Mouse (Mus musculus): Measurements from ENCODE around the gene Slc25a17. TPM values are rescaled to one million over a fixed set of nuclear protein-coding genes. Genes with fewer than 3 reads are reported as not detected.
A peak's percentile ranks its signal among the peaks of the same experiment; 100 is the strongest.

Slc25a17 gene
- total and polyA plus RNA-seq, 2 experiments from 2014 or later, result 77.4 to 121 TPM

- TF ChIP-seq CTCF (IDR thresholded peaks at IDR 0.05), result no peak
- Histone ChIP-seq H3K27ac (ENCODE audit: low read depth, low read length) (no peak overlapping the region), H3K27me3 (ENCODE audit: insufficient read depth, low read length) (no peaks in the 10 kb centered on the region), H3K4me3 (ENCODE audit: low read depth, low read length) (no peak overlapping the region), H3K4me2 (ENCODE audit: low read depth, low read length, poor library complexity, severe bottlenecking) (no peak overlapping the region), H3K36me3 (ENCODE audit: insufficient read depth, low read length) (peaks cover 27% of the 10 kb centered on the region), H3K4me1 (ENCODE audit: insufficient read depth, low read length) (no peaks in the 10 kb centered on the region), H3K9ac (replicated peaks; ENCODE audit: low read length, poor library complexity, severe bottlenecking) (no peak overlapping the region), H3K9me3 (ENCODE audit: low read length) (no peaks in the 10 kb centered on the region)
- DNase-seq (ENCODE audit: low spot score), result no peak
- no peak for ATAC-seq (ENCODE audit: low FRiP score)
- whole genome bisulfite sequencing, result 91% methylated on average over 9 of the region's 9 CpGs
Measured at GRCm38 (mm10) chr15:81319462-81319861, 41.1 kb downstream of the Slc25a17 start.

- H3K4me2 ChIP-seq (ENCODE audit: low read depth, low read length, poor library complexity, severe bottlenecking), result no peak overlapping the region
- no peak overlapping the region for H3K27ac ChIP-seq (ENCODE audit: low read depth, low read length)
- no peaks in the 10 kb centered on the region for H3K9me3 ChIP-seq (ENCODE audit: low read length)
- peaks cover 8% of the 10 kb centered on the region; the same call in 1 of the 2 replicates for H3K36me3 ChIP-seq (ENCODE audit: insufficient read depth, low read length)
- ATAC-seq (ENCODE audit: low FRiP score) (no peak), DNase-seq (ENCODE audit: low spot score) (no peak)
- no peak overlapping the region for H3K9ac ChIP-seq (replicated peaks; ENCODE audit: low read length, poor library complexity, severe bottlenecking)
- H3K4me1 ChIP-seq (ENCODE audit: insufficient read depth, low read length), result no peaks in the 10 kb centered on the region
- peak; percentile 33 for TF ChIP-seq CTCF (IDR thresholded peaks at IDR 0.05)
- 95% methylated on average over 3 of the region's 3 CpGs for WGBS
- no peak overlapping the region for H3K4me3 ChIP-seq (ENCODE audit: low read depth, low read length)
- no peaks in the 10 kb centered on the region for H3K27me3 ChIP-seq (ENCODE audit: insufficient read depth, low read length)
Measured at GRCm38 (mm10) chr15:81313928-81314327, 46.7 kb downstream of the Slc25a17 start.

GRCm38 (mm10) chr15:81311026-81311425, 49.6 kb downstream of the Slc25a17 start:
- no peak overlapping the region for H3K4me3 ChIP-seq (ENCODE audit: low read depth, low read length)

GRCm38 (mm10) chr15:81310353-81310752, 50.3 kb downstream of the Slc25a17 start:
- no peaks in the 10 kb centered on the region for H3K36me3 ChIP-seq (ENCODE audit: insufficient read depth, low read length)
- no peak overlapping the region for H3K4me3 ChIP-seq (ENCODE audit: low read depth, low read length)
- ATAC-seq (ENCODE audit: low FRiP score), result no peak
- H3K27ac ChIP-seq (ENCODE audit: low read depth, low read length), result no peak overlapping the region
- WGBS, result 90% methylated on average over 9 of the region's 9 CpGs
- H3K9ac ChIP-seq (replicated peaks; ENCODE audit: low read length, poor library complexity, severe bottlenecking), result no peak overlapping the region
- H3K27me3 ChIP-seq (ENCODE audit: insufficient read depth, low read length), result no peaks in the 10 kb centered on the region
- no peaks in the 10 kb centered on the region for H3K4me1 ChIP-seq (ENCODE audit: insufficient read depth, low read length)
- no peak for TF ChIP-seq CTCF (IDR thresholded peaks at IDR 0.05)
- H3K9me3 ChIP-seq (ENCODE audit: low read length), result no peaks in the 10 kb centered on the region
- no peak for DNase-seq (ENCODE audit: low spot score)
- H3K4me2 ChIP-seq (ENCODE audit: low read depth, low read length, poor library complexity, severe bottlenecking), result no peak overlapping the region

More at GRCm38 (mm10) chr15:81311026-81311425, 49.6 kb downstream of the Slc25a17 start:
- no peaks in the 10 kb centered on the region for H3K27me3 ChIP-seq (ENCODE audit: insufficient read depth, low read length)
- 78% methylated on average over 6 of the region's 6 CpGs for WGBS
- no peak overlapping the region for H3K27ac ChIP-seq (ENCODE audit: low read depth, low read length)
- H3K36me3 ChIP-seq (ENCODE audit: insufficient read depth, low read length), result no peaks in the 10 kb centered on the region
- no peak for TF ChIP-seq CTCF (IDR thresholded peaks at IDR 0.05)
- DNase-seq (ENCODE audit: low spot score) (no peak), ATAC-seq (ENCODE audit: low FRiP score) (no peak)
- H3K9me3 ChIP-seq (ENCODE audit: low read length), result no peaks in the 10 kb centered on the region
- H3K4me1 ChIP-seq (ENCODE audit: insufficient read depth, low read length), result no peaks in the 10 kb centered on the region
- H3K4me2 ChIP-seq (ENCODE audit: low read depth, low read length, poor library complexity, severe bottlenecking), result no peak overlapping the region
- no peak overlapping the region for H3K9ac ChIP-seq (replicated peaks; ENCODE audit: low read length, poor library complexity, severe bottlenecking)

GRCm38 (mm10) chr15:81308038-81308437, 52.6 kb downstream of the Slc25a17 start:
- H3K27me3 ChIP-seq (ENCODE audit: insufficient read depth, low read length), result no peaks in the 10 kb centered on the region
- no peaks in the 10 kb centered on the region for H3K9me3 ChIP-seq (ENCODE audit: low read length)
- H3K4me1 ChIP-seq (ENCODE audit: insufficient read depth, low read length), result no peaks in the 10 kb centered on the region
- TF ChIP-seq CTCF (IDR thresholded peaks at IDR 0.05), result no peak
- no peak for ATAC-seq (ENCODE audit: low FRiP score)
- no peak overlapping the region for H3K27ac ChIP-seq (ENCODE audit: low read depth, low read length)
- H3K9ac ChIP-seq (replicated peaks; ENCODE audit: low read length, poor library complexity, severe bottlenecking), result no peak overlapping the region
- DNase-seq (ENCODE audit: low spot score), result no peak
- H3K4me3 ChIP-seq (ENCODE audit: low read depth, low read length), result no peak overlapping the region
- 97% methylated on average over 7 of the region's 7 CpGs for whole genome bisulfite sequencing
- H3K36me3 ChIP-seq (ENCODE audit: insufficient read depth, low read length), result no peaks in the 10 kb centered on the region
- H3K4me2 ChIP-seq (ENCODE audit: low read depth, low read length, poor library complexity, severe bottlenecking), result no peak overlapping the region

GRCm38 (mm10) chr15:81306501-81306900, 54.1 kb downstream of the Slc25a17 start:
- H3K4me2 ChIP-seq (ENCODE audit: low read depth, low read length, poor library complexity, severe bottlenecking), result no peak overlapping the region
- no peak overlapping the region for H3K9ac ChIP-seq (replicated peaks; ENCODE audit: low read length, poor library complexity, severe bottlenecking)
- ATAC-seq (ENCODE audit: low FRiP score) (no peak), DNase-seq (ENCODE audit: low spot score) (no peak)
- WGBS, result 97% methylated on average over 6 of the region's 6 CpGs
- no peak overlapping the region for H3K27ac ChIP-seq (ENCODE audit: low read depth, low read length)
- H3K4me3 ChIP-seq (ENCODE audit: low read depth, low read length), result no peak overlapping the region
- no peaks in the 10 kb centered on the region for H3K36me3 ChIP-seq (ENCODE audit: insufficient read depth, low read length)
- no peaks in the 10 kb centered on the region for H3K27me3 ChIP-seq (ENCODE audit: insufficient read depth, low read length)
- H3K4me1 ChIP-seq (ENCODE audit: insufficient read depth, low read length), result no peaks in the 10 kb centered on the region
- no peaks in the 10 kb centered on the region for H3K9me3 ChIP-seq (ENCODE audit: low read length)
- no peak for TF ChIP-seq CTCF (IDR thresholded peaks at IDR 0.05)

Data from midbrain, postnatal 0 days (tissue).